Mouse (Mus musculus) G1E-ER4 (cell line): ENCODE data around the gene Miga1. TPM values are rescaled to one million over a fixed set of nuclear protein-coding genes. Genes with fewer than 3 reads are reported as not detected.

ENCODE experiments used
- GATA1 ChIP-seq: IDR thresholded peaks from one replicate; pipeline ENCODE4 v1.8.0; 2012; ENCODE audit warnings: low read length, inconsistent platforms
- polyA plus RNA-seq: library from polyadenylated mRNA; stranded (reverse); fragments of >175 nt; gene quantifications from 2 replicates; pipeline ENCODE4 v1.2.3, GENCODE M21; 2012

The Miga1 gene
- polyA plus RNA-seq: 28.3 and 40.2 TPM in 2 replicates

DNA sequence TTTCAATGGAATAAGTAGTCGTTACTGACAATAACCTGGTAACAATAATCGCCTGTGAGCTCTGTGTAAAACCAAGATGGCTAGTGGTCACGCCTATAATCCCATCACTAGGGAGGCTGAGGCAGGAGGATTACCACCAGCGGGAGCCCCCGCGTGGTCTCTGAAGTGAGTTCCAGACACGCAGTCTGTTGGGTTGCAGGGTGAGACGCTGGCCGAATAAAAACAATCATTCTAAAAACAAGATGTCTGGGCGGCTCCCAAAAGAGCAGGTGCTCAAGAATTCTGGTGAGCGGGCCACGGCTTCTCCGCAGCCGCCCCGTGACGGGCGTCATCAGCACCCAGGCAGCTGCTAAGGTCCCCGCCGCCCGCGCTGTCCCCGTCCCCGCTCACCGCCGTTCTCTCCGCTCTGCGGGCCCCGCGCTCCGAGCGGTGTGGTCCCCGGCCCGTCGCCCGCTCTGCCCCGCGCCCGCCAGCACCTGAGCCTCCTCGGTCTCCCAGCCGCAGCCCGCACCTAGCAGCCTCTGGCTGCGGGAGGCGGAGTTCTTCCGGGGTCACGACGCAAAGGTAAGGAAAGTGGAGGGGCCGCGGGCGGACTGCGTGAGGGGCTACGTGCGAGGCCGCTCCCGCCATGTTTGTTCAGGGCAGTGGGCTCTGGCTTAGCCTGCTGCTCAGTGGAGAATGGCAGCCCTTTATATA is at the start of gene Miga1:
Gene Miga1, minus strand, starts transcription at position 546 of the 696 bp plus-strand sequence.
- TF ChIP-seq GATA1: no peak

DNA sequence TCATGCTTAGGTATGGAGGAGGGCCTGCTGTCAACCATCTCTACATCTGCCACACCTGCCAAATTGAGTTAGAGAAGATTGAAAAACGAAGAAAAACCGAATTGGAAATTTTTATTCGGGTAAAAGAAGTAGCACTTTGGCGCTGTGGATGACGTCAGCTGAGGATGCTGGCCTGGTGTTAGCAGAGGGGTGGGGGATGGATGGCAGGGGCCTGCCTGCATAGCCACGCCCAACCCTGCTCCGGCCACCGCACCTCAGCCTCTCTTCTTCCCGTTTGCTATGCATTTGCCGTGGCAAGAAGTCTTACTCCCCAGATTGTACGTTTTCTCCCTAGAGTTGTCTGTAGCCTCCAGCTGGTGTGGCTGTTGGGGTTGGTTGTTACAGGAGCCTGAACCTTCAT is 43.9 kb upstream of the Miga1 start:
- TF ChIP-seq GATA1: no peak

DNA sequence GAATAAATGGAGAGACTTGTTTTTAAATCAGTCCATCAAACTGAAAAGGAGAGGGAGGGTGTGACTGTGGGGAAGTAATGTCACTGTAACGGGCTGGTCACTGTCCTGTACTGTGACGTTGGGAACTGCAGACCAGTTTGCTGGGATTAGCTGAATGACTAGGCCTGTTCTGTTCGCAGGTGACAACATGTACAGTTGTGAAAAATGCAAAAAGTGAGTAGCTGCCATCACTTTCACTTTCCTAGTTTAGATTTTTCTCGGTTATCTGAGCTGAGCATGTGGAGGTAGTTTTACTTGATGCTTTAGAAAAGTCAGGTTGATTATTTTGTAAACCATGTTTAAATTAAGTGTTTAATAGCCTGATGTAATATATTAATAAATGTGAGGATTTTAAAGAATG is 35.9 kb upstream of the Miga1 start:
- TF ChIP-seq GATA1: no peak

DNA sequence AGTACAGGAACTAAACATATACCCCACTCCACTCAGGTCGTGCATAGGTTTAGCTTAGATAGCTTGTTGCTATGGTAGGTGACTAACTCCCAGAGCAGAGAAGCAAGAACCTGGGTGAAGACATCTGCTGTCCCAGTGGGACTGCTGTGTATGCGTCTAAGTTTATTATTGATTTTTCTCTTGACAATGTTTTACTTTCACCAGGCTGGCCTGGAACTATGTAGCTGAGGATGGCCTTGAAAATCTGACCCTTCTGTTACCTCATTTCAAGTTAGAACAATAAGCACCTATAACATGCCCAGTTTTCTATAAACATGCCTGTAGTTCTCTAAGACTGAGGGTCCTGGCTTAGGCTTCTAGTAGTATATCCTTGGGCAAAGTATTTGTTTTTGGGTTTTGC is 24.0 kb upstream of the Miga1 start:
- TF ChIP-seq GATA1: no peak

DNA sequence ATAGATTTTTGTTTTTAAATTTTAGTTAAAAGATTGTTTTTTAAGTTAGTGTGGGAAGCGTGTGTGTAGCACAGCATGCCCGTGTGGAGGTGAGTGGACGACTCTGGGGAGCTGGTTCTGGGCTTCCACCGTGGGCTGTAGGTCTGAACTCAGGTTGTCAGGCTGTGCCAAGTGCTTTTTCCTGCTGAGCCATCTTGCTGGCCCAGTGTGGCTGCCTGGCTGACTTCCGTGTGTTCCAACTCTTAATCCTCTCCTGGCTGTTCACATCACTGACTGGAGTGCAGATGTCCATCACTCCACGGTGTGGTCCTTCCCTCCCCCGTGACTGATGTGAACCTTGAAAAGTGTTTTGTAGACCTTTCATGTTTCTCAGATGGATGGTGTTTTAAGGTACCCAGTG is 18.9 kb upstream of the Miga1 start:
- no peak for TF ChIP-seq GATA1

DNA sequence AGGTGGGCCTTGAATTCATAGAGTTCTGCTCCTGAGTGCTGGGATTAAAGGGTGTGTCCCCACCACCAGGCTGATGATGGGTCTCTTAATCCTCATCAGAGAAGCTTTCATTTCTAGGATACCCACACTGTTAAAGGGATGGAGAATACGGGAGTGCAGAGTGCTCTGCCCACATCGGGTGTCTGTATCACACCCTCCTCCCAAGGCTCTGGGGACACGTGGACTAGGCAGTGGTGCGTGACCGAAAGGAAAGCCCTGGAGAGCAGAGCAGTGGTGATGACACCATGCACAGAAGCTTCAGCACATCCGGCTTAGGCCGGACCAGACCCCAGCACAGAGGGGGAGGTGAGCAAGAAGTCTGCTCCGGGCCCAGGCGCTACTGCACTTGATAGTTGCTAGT is 16.5 kb upstream of the Miga1 start:
- no peak for TF ChIP-seq GATA1

DNA sequence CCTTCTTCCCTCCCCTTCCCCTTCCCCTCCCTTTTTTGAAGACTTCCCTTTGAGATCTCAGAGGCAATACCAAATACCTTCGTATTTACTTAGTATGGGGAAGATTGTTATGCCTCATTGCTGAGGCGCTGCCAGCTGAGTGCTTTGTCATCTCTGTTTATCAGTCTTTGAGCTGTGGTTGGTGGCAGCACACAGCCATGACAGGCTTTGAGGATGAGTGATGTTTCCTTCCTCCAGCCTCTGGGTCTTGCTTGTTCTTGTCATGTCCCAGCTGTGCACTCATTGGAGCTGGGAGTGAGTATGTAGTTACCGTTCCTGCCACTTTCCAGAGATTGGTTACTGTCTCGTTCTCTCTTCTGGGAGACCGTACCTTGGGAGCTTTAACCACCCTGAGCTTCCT is 15.2 kb upstream of the Miga1 start:
- TF ChIP-seq GATA1: no peak

DNA sequence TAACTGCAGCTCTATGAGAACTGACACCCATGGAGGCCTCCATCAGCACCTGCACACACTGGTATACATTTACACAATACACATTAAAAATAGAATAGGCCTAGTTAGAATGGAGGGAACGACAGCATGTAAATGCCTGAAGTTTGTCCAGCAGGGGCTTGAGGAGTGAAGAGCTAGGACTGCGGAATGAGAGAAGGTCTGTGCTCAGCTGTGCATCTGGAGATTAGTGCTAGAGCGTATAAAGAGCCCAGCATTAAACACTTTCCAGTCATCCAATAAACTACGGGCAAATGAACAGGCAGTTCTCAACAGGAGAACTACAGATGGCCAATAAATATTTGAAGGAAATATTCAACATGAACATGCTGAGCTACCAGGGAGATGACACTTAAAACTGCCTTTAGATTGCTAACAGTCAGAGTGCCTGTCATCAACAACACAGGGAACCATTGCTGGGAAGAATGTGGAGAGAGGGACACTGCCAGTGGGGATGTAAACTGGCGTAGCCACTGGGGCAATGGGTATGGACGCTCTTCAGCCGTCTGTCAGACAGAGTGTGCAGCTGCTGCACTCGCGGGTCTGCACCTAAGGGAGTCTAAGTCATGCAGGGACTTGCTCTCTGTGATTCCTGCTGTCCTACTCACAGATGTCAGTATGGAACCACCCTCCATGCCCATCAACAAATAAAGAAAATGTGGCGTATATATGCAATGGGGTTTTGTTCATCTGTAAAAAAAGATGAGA is 13.4 kb upstream of the Miga1 start:
- TF ChIP-seq GATA1: no peak

DNA sequence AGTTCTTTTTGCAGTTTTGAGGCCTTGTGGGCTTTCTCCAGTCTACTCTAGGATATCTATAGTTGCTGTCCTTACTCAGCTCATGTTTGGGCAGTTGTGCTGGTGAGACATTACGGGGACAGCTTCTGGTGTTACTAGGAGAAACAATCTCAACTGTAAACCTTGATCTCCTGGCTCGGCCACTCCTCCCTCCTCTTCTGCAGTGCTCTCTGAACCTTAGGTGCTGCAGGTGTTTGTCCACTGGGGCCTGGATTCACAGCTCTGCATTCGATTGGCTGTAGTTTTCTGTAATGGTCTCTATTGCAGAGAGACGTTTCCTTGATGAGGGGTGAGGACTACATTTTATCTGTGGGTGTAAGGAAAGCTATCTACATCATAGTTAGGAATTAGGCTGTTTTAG is 12.1 kb upstream of the Miga1 start:
- TF ChIP-seq GATA1: no peak

DNA sequence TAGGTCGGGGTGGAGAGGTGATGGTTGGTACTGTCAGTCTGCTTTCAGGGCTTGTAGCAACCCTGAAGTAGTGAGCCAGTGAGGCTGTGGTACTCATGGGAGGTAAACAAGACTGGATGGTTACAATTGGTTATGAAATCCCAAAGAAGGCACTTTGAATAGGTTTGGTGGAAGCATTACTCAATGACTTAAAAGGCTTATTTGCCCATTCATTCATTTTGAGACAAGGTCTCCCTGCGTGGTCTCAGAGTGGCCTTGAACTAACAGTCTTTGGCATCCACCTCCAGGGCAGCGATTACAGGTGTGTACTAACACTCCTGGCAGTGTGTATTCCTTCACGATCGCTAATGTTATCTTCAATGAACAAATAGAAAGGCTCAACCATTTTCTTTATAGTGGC is 10.8 kb upstream of the Miga1 start:
- TF ChIP-seq GATA1: no peak

DNA sequence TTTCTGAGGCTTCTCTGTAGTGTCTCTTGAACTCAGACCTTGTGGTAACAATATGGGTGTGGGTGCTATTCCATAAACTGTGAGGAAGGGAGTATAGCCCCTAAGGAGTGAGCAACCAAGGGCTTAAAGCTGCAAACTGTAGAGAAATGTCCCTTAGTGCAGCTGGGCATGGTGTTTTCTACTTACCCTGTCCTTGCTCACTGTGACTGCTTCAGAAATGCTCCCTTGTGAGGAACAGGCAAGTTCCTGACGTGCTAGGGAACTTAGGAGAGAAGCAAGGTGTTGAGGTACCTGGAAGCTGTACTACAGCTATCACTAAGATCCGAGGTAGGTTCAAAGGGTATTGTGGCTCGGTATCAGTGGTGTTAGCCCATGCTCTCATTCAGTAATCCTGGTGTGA is 10.2 kb upstream of the Miga1 start:
- no peak for TF ChIP-seq GATA1

DNA sequence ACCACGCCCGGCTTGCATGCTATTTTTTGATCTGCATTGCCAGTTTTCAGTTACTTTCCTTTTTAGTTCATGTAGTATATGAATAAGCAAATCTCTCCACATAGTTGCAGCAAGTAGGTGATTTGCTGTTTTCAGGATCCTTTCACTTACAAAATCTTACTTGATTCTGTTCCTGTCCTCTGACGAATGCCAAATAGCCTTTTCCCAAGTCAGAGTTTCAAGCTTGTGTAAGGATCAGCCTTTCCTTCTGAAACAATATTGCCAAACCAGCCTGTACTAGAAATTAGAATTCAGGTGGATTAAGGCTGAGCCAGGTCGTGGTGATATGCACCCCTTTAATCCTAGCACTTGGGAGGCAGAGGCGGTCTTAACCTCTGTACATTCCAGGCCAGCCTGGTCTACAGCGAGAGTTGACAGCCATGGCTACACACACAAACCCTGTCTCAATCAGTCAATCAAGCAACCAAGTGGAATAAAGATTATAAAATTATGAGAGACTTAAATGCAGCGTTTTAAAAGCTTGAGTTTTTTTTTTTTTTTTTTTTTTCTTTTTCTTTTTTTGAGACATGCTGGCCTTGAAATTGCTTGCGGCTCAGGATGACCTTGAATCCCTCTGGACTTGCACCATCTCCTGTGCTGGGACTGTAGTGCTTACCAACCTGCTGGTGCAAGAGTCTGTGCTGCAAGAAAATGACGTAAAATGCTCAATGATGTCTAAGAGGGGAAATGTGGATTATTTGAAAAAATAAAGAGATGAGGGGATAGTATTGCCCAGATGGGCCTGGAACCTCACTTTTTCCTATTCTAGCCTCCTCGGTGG is 8.0 kb upstream of the Miga1 start:
- no peak for TF ChIP-seq GATA1

DNA sequence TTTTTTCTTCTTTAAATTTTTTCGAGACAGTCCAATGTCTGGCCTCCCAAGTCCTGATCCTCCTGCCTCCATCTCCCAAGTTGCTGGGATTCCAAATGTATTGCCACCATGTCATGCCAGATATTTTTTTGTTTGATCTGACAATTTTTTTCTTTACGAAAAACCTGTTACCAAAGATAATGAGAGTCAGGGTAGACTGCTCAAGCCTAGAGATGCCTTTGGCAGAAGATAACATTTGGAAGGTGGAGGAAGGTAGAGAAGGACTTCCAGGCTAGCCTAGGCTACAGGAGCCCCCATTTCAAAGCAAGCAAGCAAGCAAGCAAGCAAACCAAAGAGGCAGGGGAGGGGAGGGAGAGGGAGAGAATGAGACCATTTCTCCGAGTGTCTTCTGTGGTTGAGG is 7.0 kb upstream of the Miga1 start:
- no peak for TF ChIP-seq GATA1

DNA sequence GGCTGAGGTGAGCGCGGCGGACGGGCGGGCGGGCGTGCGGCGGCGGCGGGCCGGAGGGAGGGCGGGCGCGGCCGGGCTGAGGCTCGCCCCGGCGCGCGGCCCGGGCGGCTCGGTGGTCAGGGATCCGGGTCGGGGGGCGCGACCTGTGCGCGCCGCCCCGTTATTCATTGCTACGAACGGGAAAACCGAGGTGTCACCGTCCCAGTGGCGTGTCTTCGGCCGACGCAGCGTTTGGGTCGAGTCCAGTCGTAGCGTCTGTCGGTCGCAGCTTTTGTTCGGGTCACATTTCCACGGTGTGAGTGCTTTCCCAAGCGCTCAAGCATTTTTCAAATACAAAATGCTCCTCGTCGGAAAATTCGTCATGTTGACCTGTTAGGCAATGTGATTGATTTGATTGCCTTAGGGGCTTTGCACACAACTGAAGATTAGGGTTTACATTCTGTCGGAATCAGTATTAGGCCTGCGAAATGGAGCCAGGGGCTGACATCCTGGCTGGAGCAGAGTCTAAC is 6.5 kb upstream of the Miga1 start:
- TF ChIP-seq GATA1: no peak

DNA sequence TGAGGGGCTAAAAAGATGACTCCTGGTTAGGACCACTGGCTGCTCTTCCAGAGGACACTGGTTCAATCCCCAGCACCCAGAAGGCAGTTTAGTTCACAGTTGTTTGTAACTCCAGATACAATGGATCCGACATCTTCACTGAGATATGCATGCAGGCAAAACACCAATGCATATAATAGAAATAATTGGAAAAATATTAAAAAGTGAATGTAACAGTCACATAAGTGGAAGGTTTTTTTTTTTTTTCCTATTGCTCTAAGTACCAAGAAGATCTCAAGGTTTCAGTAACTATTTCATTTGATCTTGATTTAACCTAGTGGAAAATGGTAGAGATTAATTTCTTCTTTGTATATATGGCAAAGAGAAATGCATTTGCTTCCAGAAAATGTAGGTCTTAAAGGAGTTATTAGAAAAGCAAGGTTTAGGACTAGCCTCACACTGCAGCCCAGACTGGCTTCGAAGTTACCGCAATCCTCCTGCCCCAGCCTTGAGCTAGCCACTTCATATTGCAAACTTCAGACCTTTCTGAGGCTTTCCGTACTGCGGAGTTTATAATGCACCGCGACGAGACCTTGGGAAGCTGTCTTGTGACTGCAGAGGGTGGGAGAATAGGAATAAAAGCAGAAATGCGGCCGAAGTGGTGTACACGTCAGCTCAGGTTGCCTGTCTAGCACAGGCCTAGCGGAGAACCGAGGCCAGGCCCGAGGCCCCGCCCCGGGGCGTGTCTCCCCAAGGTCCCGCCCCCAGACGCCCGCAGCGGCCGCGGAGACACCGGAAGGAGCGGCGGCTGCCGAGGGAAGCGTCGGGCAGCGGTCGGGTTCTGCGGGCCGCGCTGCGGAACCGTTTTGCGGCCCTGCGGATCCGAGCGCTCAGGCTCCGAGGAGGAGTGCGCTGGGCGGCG is 5.8 kb upstream of the Miga1 start, which contains the start of gene Usp33:
Gene Usp33, plus strand, starts transcription at position 747 of the 901 bp plus-strand sequence.
- no peak for TF ChIP-seq GATA1
